Mouse (Mus musculus): ENCODE measurements around the gene Xpr1.

GRCm38 (mm10) chr1:155463442-155463841 lies 46.2 kb upstream of the Xpr1 start:
- TF ChIP-seq CTCF (IDR thresholded peaks at IDR 0.05; ENCODE audit: low read depth, low read length), result no peak
- no peak for TF ChIP-seq POLR2A (IDR thresholded peaks at IDR 0.05; ENCODE audit: borderline replicate concordance, low read depth, low read length)

Data from bone marrow macrophage, adult 2 months (primary cell).